Mouse (Mus musculus) intestine, embryonic 16.5 days (tissue): ENCODE data around the gene Ppp1r3e. TPM values are rescaled to one million over a fixed set of nuclear protein-coding genes. Genes with fewer than 3 reads are reported as not detected.

ENCODE experiments used
- ATAC-seq: fragments of 200-750 bp; cut with Nextera tagmentation; 2 replicates; pipeline ENCODE4 v1.8.0; 2017; ENCODE audit warnings: moderate TSS enrichment, moderate library complexity
- H3K27ac ChIP-seq: fragments of 300-500 bp; sonication (generic); 2 replicates; pipeline ENCODE4 v1.5.1; 2014; ENCODE audit warnings: mild to moderate bottlenecking, low read length
- H3K27me3 ChIP-seq: fragments of 300-500 bp; sonication (generic); replicated peaks from 2 replicates; pipeline ENCODE4 v1.6.1; 2014; ENCODE audit warnings: low read length, control low read depth, mixed read lengths; ENCODE audit not compliant: control insufficient read depth, insufficient read depth
- H3K36me3 ChIP-seq: fragments of 300-500 bp; sonication (generic); 2 replicates; pipeline ENCODE4 v1.6.1; 2014; ENCODE audit warnings: low read length, control low read depth; ENCODE audit not compliant: control insufficient read depth, insufficient read depth
- H3K4me1 ChIP-seq: fragments of 300-500 bp; sonication (generic); 2 replicates; pipeline ENCODE4 v1.6.1; 2014; ENCODE audit warnings: low read length, control low read depth, mixed read lengths; ENCODE audit not compliant: control insufficient read depth, insufficient read depth
- H3K4me2 ChIP-seq: fragments of 300-500 bp; sonication (generic); 2 replicates; pipeline ENCODE4 v1.6.1; 2014; ENCODE audit warnings: low read depth, low read length, control low read depth
- H3K4me3 ChIP-seq: fragments of 300-500 bp; sonication (generic); 2 replicates; pipeline ENCODE4 v1.5.1; 2014; ENCODE audit warnings: mild to moderate bottlenecking, low read length
- H3K9ac ChIP-seq: fragments of 300-500 bp; sonication (generic); 2 replicates; pipeline ENCODE4 v1.6.1; 2014; ENCODE audit warnings: low read depth, low read length
- H3K9me3 ChIP-seq: fragments of 300-500 bp; sonication (generic); 2 replicates; pipeline ENCODE4 v1.6.1; 2016; ENCODE audit warnings: low read length, control low read depth; ENCODE audit not compliant: control insufficient read depth
- WGBS: fragments of 180-500 bp; shearing (Covaris S2); extraction: QIAGEN DNeasy Blood & Tissue Kit; methylation state at CpG from one replicate; pipeline ENCODE4 v1.1.7; 2014; 5-methylcytosine and 5-hydroxymethylcytosine counted together
- polyA plus RNA-seq: library from polyadenylated mRNA; unstranded; fragments of >200 nt; fragmentation: Nextera tagmentation; extraction: Ambion mirVana; gene quantifications from 2 replicates; pipeline ENCODE4 v1.2.1, GENCODE M21; 2015

The Ppp1r3e gene
- polyA plus RNA-seq, 1 experiment from 2014 or later = 1.4 TPM

GRCm38 (mm10) chr14:54823716-54824115 lies 53.6 kb downstream of the Ppp1r3e start:
- ATAC-seq = peak; percentile 39; the same call in 1 of the 2 replicates
- Histone ChIP-seq H3K27me3 (no peaks in the 10 kb centered on the region), H3K27ac (no peak overlapping the region), H3K4me3 (no peak overlapping the region), H3K36me3 (no peaks in the 10 kb centered on the region), H3K9me3 (no peaks in the 10 kb centered on the region), H3K9ac (no peak overlapping the region), H3K4me2 (no peak overlapping the region), H3K4me1 (no peaks in the 10 kb centered on the region)
- WGBS = 89% methylated on average over 1 of the region's 1 CpGs

Other genes with a start within 250 kb of the Ppp1r3e start
- not detected in 2 replicates for gene Gm17606, start 236.6 kb downstream of the Ppp1r3e start, polyA plus RNA-seq
- gene Cdh24, start 236.2 kb downstream of the Ppp1r3e start, polyA plus RNA-seq = 1.5 and 1.7 TPM in 2 replicates
- gene 1700123O20Rik, start 191.3 kb downstream of the Ppp1r3e start, polyA plus RNA-seq = 82.0 and 90.2 TPM in 2 replicates
- 78.7 and 82.6 TPM in 2 replicates for gene Acin1, start 190.6 kb downstream of the Ppp1r3e start, polyA plus RNA-seq
- gene Gm29776, start 178.7 kb downstream of the Ppp1r3e start, polyA plus RNA-seq = 0.07 and 0.15 TPM in 2 replicates
- 0.28 TPM in 1 of 2 replicates, not detected in the other for gene Cebpe, start 165.4 kb downstream of the Ppp1r3e start, polyA plus RNA-seq
- 45.7 and 60.3 TPM in 2 replicates for gene Slc7a8, start 95.6 kb downstream of the Ppp1r3e start, polyA plus RNA-seq
- 0.13 TPM in 1 of 2 replicates, not detected in the other for gene Rnf212b, start 63.4 kb downstream of the Ppp1r3e start, polyA plus RNA-seq
- 6.1 and 10.2 TPM in 2 replicates for gene Homez, start 6.6 kb downstream of the Ppp1r3e start, polyA plus RNA-seq
- 5.1 and 5.8 TPM in 2 replicates for gene Bcl2l2, start 5.8 kb upstream of the Ppp1r3e start, polyA plus RNA-seq
- gene Gm20521, start 5.9 kb upstream of the Ppp1r3e start, polyA plus RNA-seq = 0.49 and 0.76 TPM in 2 replicates
- gene Pabpn1, start 14.9 kb upstream of the Ppp1r3e start, polyA plus RNA-seq = 79.8 and 84.7 TPM in 2 replicates
- 21.2 and 23.8 TPM in 2 replicates for gene Slc22a17, start 35.6 kb upstream of the Ppp1r3e start, polyA plus RNA-seq
- gene Efs, start 48.6 kb upstream of the Ppp1r3e start, polyA plus RNA-seq = 17.1 and 18.0 TPM in 2 replicates
- gene Il25, start 55.1 kb upstream of the Ppp1r3e start, polyA plus RNA-seq = 0.12 TPM in 1 of 2 replicates, not detected in the other
- 2.0 and 2.8 TPM in 2 replicates for gene Cmtm5, start 58.7 kb upstream of the Ppp1r3e start, polyA plus RNA-seq
- 0.46 and 0.77 TPM in 2 replicates for gene Myh6, start 89.4 kb upstream of the Ppp1r3e start, polyA plus RNA-seq
- gene Gm17428, start 99.4 kb upstream of the Ppp1r3e start, polyA plus RNA-seq = not detected in 2 replicates
- 2.6 and 4.1 TPM in 2 replicates for gene Myh7, start 117.1 kb upstream of the Ppp1r3e start, polyA plus RNA-seq
- gene Ngdn, start 137.9 kb upstream of the Ppp1r3e start, polyA plus RNA-seq = 87.2 and 89.2 TPM in 2 replicates
- 2.7 and 3.0 TPM in 2 replicates for gene Zfhx2, start 214.8 kb upstream of the Ppp1r3e start, polyA plus RNA-seq
- 17.9 and 20.7 TPM in 2 replicates for gene Thtpa, start 217.2 kb upstream of the Ppp1r3e start, polyA plus RNA-seq
- gene Ap1g2, start 229.0 kb upstream of the Ppp1r3e start, polyA plus RNA-seq = 106 and 120 TPM in 2 replicates
- 0.82 and 1.2 TPM in 2 replicates for gene Jph4, start 239.4 kb upstream of the Ppp1r3e start, polyA plus RNA-seq